Mouse (Mus musculus) myocyte (in vitro differentiated cells): Measurements from ENCODE around the gene Rnd2. TPM values are rescaled to one million over a fixed set of nuclear protein-coding genes. Genes with fewer than 3 reads are reported as not detected.

ENCODE experiments used
- H3K27me3 ChIP-seq: one replicate; pipeline ENCODE4 v1.6.1; 2011; ENCODE audit not compliant: control insufficient read depth, insufficient read depth, insufficient read length
- H3K36me3 ChIP-seq: one replicate; pipeline ENCODE4 v1.6.1; 2011; ENCODE audit not compliant: control insufficient read depth, insufficient read depth
- H3K4me2 ChIP-seq: one replicate; pipeline ENCODE4 v1.6.1; 2011; ENCODE audit warnings: low read depth, control low read depth
- H3K4me3 ChIP-seq: one replicate; pipeline ENCODE4 v1.5.1; 2011; ENCODE audit warnings: mild to moderate bottlenecking, control low read depth, moderate library complexity
- H3K79me2 ChIP-seq: one replicate; pipeline ENCODE4 v1.6.1; 2011; ENCODE audit not compliant: control insufficient read depth, insufficient read depth
- H3ac ChIP-seq: one replicate; pipeline ENCODE4 v1.6.1; 2011; ENCODE audit not compliant: control insufficient read depth, insufficient read length
- CEBPB ChIP-seq: IDR thresholded peaks from 2 replicates; pipeline ENCODE4 v1.6.1; 2011; ENCODE audit warnings: mild to moderate bottlenecking, moderate library complexity; ENCODE audit not compliant: poor library complexity, insufficient read depth, severe bottlenecking
- E2F4 ChIP-seq: IDR thresholded peaks from one replicate; pipeline ENCODE4 v1.6.1; 2011; ENCODE audit warnings: mild to moderate bottlenecking, control low read depth, moderate library complexity; ENCODE audit not compliant: insufficient read depth
- MAX ChIP-seq: IDR thresholded peaks from one replicate; pipeline ENCODE4 v1.6.1; 2011; ENCODE audit warnings: low read depth, mild to moderate bottlenecking, control low read depth
- MYOD1 ChIP-seq, 3 experiments: IDR thresholded peaks; one replicate each; pipeline ENCODE4 v1.6.1; 2011; ENCODE audit warnings: control low read depth in 2 of 3, low read depth in 2 of 3, mild to moderate bottlenecking in 2 of 3, moderate library complexity in 1 of 3; ENCODE audit not compliant: insufficient read length in 2 of 3, control insufficient read depth in 1 of 3
- MYOG ChIP-seq, 3 experiments: IDR thresholded peaks; one replicate each; pipeline ENCODE4 v1.6.1; 2011; ENCODE audit warnings: control low read depth in 2 of 3, low read depth in 2 of 3, mild to moderate bottlenecking in 2 of 3; ENCODE audit not compliant: insufficient read length in 2 of 3, control insufficient read depth in 1 of 3, insufficient read depth in 1 of 3
- POLR2A ChIP-seq: IDR thresholded peaks from one replicate; pipeline ENCODE4 v1.6.1; 2011; ENCODE audit warnings: low read depth, mild to moderate bottlenecking, control low read depth, moderate library complexity; ENCODE audit not compliant: insufficient read length
- POLR2AphosphoS2 ChIP-seq: IDR thresholded peaks from one replicate; pipeline ENCODE4 v1.6.1; 2011; ENCODE audit warnings: low read depth, control low read depth; ENCODE audit not compliant: insufficient read length
- REST ChIP-seq: IDR thresholded peaks from one replicate; pipeline ENCODE4 v1.6.1; 2011; ENCODE audit warnings: mild to moderate bottlenecking, control low read depth, moderate library complexity; ENCODE audit not compliant: insufficient read depth, insufficient read length
- SRF ChIP-seq: IDR thresholded peaks from one replicate; pipeline ENCODE4 v1.6.1; 2011; ENCODE audit warnings: low read depth; ENCODE audit not compliant: control insufficient read depth, insufficient read length
- TCF12 ChIP-seq: IDR thresholded peaks from one replicate; pipeline ENCODE4 v1.6.1; 2011; ENCODE audit warnings: mild to moderate bottlenecking, control low read depth; ENCODE audit not compliant: poor library complexity, insufficient read depth, severe bottlenecking
- TCF3 ChIP-seq: IDR thresholded peaks from one replicate; pipeline ENCODE4 v1.6.1; 2011; ENCODE audit warnings: low read depth, control low read depth; ENCODE audit not compliant: insufficient read length
- USF1 ChIP-seq: IDR thresholded peaks from one replicate; pipeline ENCODE4 v1.6.1; 2011; ENCODE audit warnings: low read depth, mild to moderate bottlenecking, control low read depth, moderate library complexity
- polyA plus RNA-seq: library from polyadenylated mRNA; unstranded; fragments of >200 nt; fragmentation: generic; extraction: Trizol; gene quantifications from one replicate; pipeline ENCODE4 v1.2.1, GENCODE M21; 2012; ENCODE audit warnings: missing spikeins

Gene Rnd2
- polyA plus RNA-seq, 1 experiment = 20.9 TPM

DNA sequence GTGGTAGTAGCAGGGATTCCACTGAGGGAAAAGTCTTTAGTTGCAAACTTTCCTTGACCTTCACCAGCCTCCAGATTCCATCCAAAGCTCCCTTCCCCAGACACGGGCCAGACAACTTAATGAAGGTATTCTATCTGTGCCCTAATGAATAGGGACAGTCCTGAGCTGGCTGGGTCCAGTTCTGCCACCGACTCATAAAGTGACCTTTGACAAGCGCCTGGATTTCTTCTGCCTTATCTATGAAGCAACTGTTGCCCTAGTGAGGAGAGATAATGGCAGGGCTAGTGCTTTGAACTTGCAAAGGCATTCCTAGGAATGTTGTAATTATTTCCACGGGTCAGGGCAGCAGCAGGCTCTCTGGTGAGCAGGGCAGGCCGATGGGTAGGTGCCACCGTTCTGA lies 16.1 kb downstream of the Rnd2 start:
- no peaks in the 10 kb centered on the region for H3K79me2 ChIP-seq
- no peak overlapping the region for H3K4me2 ChIP-seq
- no peak overlapping the region for H3K4me3 ChIP-seq
- no peak for TF ChIP-seq E2F4
- no peak for TF ChIP-seq POLR2AphosphoS2
- no peak for TF ChIP-seq CEBPB
- no peak for TF ChIP-seq REST
- TF ChIP-seq SRF = no peak
- TF ChIP-seq MYOD1 (IDR thresholded peaks at IDR 0.05; ENCODE audit: control insufficient read depth in 1 of 3, insufficient read length in 2 of 3, low read depth in 2 of 3) = no peak
- TF ChIP-seq POLR2A = no peak
- TF ChIP-seq USF1 = no peak
- TF ChIP-seq MYOG (IDR thresholded peaks at IDR 0.05; ENCODE audit: control insufficient read depth in 1 of 3, insufficient read depth in 1 of 3, insufficient read length in 2 of 3, low read depth in 2 of 3) = no peak
- no peak for TF ChIP-seq TCF3
- no peak for TF ChIP-seq MAX
- no peak for TF ChIP-seq TCF12
- H3K27me3 ChIP-seq = no peaks in the 10 kb centered on the region
- no peak overlapping the region for H3ac ChIP-seq
- no peaks in the 10 kb centered on the region for H3K36me3 ChIP-seq

DNA sequence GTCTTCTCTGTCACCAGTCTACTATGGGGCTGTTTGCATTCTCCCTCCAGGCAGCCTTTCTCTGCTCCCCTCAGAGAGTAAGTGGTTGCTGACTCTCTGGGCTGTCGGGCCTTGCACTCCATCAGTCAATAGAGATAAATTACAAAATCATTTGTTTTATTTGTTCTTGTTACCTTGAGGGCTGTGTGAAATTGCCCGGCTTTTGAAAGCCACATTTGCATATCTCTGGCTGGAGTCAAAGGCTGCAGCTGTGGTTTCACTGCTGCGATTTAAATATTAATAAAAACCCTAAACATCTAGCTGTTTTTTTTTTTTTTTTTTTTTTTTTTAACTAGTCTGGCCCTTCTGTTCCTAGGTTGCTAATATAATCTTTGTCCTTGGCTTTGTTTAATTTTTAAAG lies 19.0 kb downstream of the Rnd2 start:
- Histone ChIP-seq H3K4me3 (no peak overlapping the region), H3K36me3 (no peaks in the 10 kb centered on the region), H3K79me2 (no peaks in the 10 kb centered on the region), H3K4me2 (no peak overlapping the region), H3K27me3 (no peaks in the 10 kb centered on the region), H3ac (no peak overlapping the region)
- TF ChIP-seq MYOG (IDR thresholded peaks at IDR 0.05; ENCODE audit: control insufficient read depth in 1 of 3, insufficient read depth in 1 of 3, insufficient read length in 2 of 3, low read depth in 2 of 3) (no peak), USF1 (no peak), SRF (no peak), E2F4 (no peak), REST (no peak), POLR2A (no peak), TCF3 (no peak), MAX (no peak), POLR2AphosphoS2 (no peak), MYOD1 (IDR thresholded peaks at IDR 0.05; ENCODE audit: control insufficient read depth in 1 of 3, insufficient read length in 2 of 3, low read depth in 2 of 3) (no peak), CEBPB (no peak), TCF12 (no peak)

DNA sequence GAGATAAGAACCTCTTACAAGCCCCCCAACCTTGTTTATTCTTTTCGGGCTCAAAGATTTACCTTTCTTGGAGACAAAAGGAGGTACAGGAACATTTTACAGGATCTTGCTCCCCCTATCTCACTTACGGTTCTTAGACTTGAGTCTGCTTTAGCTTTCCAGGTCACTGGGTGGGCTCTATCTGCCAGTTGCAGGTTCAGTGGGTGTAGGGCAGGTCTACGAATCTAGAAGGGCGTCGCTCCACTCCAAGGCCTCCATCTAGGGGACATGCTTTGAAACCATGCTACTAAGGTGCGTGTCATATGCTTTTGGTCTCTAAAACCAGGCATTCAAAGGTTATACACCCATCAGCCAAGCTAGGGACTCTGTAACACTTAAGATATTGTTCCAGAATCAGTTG lies 19.4 kb downstream of the Rnd2 start:
- H3K36me3 ChIP-seq = no peaks in the 10 kb centered on the region
- TF ChIP-seq POLR2A (no peak), CEBPB (no peak), REST (no peak), USF1 (no peak), MYOD1 (IDR thresholded peaks at IDR 0.05; ENCODE audit: control insufficient read depth in 1 of 3, insufficient read length in 2 of 3, low read depth in 2 of 3) (no peak), POLR2AphosphoS2 (no peak), SRF (no peak), TCF3 (no peak)
- H3K4me2 ChIP-seq = no peak overlapping the region
- no peaks in the 10 kb centered on the region for H3K27me3 ChIP-seq
- H3K79me2 ChIP-seq = no peaks in the 10 kb centered on the region
- H3ac ChIP-seq = no peak overlapping the region
- no peak overlapping the region for H3K4me3 ChIP-seq

DNA sequence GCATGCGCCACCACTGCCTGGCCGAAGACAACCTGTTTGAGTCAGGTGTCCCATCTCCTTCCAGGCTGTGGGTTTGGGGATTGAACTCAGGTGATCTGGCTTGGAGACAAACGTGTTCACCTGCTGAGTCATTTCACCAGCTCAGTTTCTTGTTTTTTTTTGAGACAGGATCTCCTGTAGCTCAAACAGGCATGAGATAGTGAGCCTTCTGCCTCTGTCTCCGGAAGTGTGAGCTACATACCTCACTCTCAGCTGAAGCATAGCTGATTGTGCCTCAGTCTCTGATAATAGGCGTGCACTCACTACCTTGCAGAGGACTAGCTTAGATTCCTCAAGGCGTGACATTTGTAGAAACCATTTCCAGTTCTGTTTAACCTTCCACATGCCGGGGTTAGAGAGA lies 20.0 kb downstream of the Rnd2 start:
- Histone ChIP-seq H3ac (no peak overlapping the region), H3K27me3 (no peaks in the 10 kb centered on the region), H3K4me2 (no peak overlapping the region), H3K4me3 (no peak overlapping the region), H3K36me3 (peaks cover under 1% of the 10 kb centered on the region), H3K79me2 (no peaks in the 10 kb centered on the region)
- no peak for TF ChIP-seq SRF
- no peak for TF ChIP-seq E2F4
- no peak for TF ChIP-seq POLR2A
- TF ChIP-seq REST = no peak
- no peak for TF ChIP-seq MYOG (IDR thresholded peaks at IDR 0.05; ENCODE audit: control insufficient read depth in 1 of 3, insufficient read depth in 1 of 3, insufficient read length in 2 of 3, low read depth in 2 of 3)
- no peak for TF ChIP-seq MYOD1 (IDR thresholded peaks at IDR 0.05; ENCODE audit: control insufficient read depth in 1 of 3, insufficient read length in 2 of 3, low read depth in 2 of 3)
- no peak for TF ChIP-seq TCF3
- no peak for TF ChIP-seq MAX
- no peak for TF ChIP-seq USF1
- TF ChIP-seq CEBPB = no peak
- no peak for TF ChIP-seq POLR2AphosphoS2
- no peak for TF ChIP-seq TCF12

DNA sequence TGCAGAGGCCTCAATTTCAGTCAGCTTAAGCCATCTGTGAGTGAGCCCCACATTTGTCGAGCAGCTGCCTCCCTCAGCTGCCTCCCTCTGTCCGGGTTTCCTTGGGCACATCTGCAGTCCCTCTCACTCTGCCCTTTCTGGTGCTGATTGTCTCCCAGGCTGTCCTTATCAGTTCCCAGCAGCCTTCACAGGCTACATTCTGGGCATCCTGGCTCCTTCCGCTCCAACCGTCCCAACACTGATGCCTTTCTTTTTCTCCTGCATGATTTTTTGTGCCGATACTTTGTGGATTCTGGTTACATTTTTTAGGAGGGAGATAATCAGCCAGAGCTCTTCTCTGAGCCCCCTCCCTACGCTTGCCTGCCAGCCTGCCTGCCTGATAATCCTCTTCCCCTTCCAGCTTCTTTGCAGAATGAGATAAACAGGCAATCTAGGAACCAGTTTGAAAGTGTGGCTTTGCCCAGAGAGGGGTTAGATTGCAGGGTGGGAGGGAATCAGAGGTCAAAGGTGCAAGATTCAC lies 20.8 kb downstream of the Rnd2 start:
- Histone ChIP-seq H3ac (no peak overlapping the region), H3K79me2 (no peaks in the 10 kb centered on the region), H3K4me2 (no peak overlapping the region), H3K27me3 (no peaks in the 10 kb centered on the region), H3K36me3 (peaks cover 3% of the 10 kb centered on the region), H3K4me3 (no peak overlapping the region)
- TF ChIP-seq TCF3 (peak; percentile 64), MYOD1 (IDR thresholded peaks at IDR 0.05; ENCODE audit: control insufficient read depth in 1 of 3, insufficient read length in 2 of 3, low read depth in 2 of 3) (peak in 2 of 3 experiments; percentile 59 to 81), E2F4 (no peak), MYOG (IDR thresholded peaks at IDR 0.05; ENCODE audit: control insufficient read depth in 1 of 3, insufficient read depth in 1 of 3, insufficient read length in 2 of 3, low read depth in 2 of 3) (peak in 2 of 3 experiments; percentile 69 to 79)
